Mouse (Mus musculus) limb, embryonic 11.5 days (tissue): Measurements from ENCODE around the gene Gm49711. TPM values are rescaled to one million over a fixed set of nuclear protein-coding genes. Genes with fewer than 3 reads are reported as not detected.

Experiments
- ATAC-seq: fragments of 200-750 bp; cut with Nextera tagmentation; 2 replicates; pipeline ENCODE4 v1.8.0; 2017; ENCODE audit warnings: low read depth; ENCODE audit not compliant: insufficient number of reproducible peaks, low FRiP score, low TSS enrichment
- DNase-seq: peaks from one replicate; pipeline ENCODE4 v3.0.0-alpha.2; 2015; ENCODE audit warnings: low spot score
- H3K27ac ChIP-seq: fragments of 300-500 bp; sonication (generic); replicated peaks from 2 replicates; pipeline ENCODE4 v1.5.1; 2014; ENCODE audit warnings: low read depth, mild to moderate bottlenecking, low read length
- H3K27me3 ChIP-seq: fragments of 300-500 bp; sonication (generic); 2 replicates; pipeline ENCODE4 v1.6.1; 2014; ENCODE audit warnings: mild to moderate bottlenecking, low read length, mixed read lengths; ENCODE audit not compliant: control insufficient read depth, insufficient read depth
- H3K36me3 ChIP-seq: fragments of 300-500 bp; sonication (generic); 2 replicates; pipeline ENCODE4 v1.6.1; 2014; ENCODE audit warnings: mild to moderate bottlenecking, low read length, moderate library complexity, mixed read lengths; ENCODE audit not compliant: control insufficient read depth, insufficient read depth
- H3K4me1 ChIP-seq: fragments of 300-500 bp; sonication (generic); 2 replicates; pipeline ENCODE4 v1.6.1; 2014; ENCODE audit warnings: low read length, mixed read lengths; ENCODE audit not compliant: control insufficient read depth, insufficient read depth
- H3K4me2 ChIP-seq: fragments of 300-500 bp; sonication (generic); 2 replicates; pipeline ENCODE4 v1.6.1; 2014; ENCODE audit warnings: low read depth, mild to moderate bottlenecking, moderate library complexity; ENCODE audit not compliant: severe bottlenecking
- H3K4me3 ChIP-seq: fragments of 300-500 bp; sonication (generic); 2 replicates; pipeline ENCODE4 v1.5.1; 2014; ENCODE audit warnings: low read depth, low read length
- H3K9ac ChIP-seq: fragments of 300-500 bp; sonication (generic); 2 replicates; pipeline ENCODE4 v1.6.1; 2014; ENCODE audit warnings: mild to moderate bottlenecking, low read length
- H3K9me3 ChIP-seq: fragments of 300-500 bp; sonication (generic); 2 replicates; pipeline ENCODE4 v1.6.1; 2016; ENCODE audit warnings: low read length; ENCODE audit not compliant: control insufficient read depth
- WGBS: fragments of 180-500 bp; shearing (Covaris S2); extraction: QIAGEN DNeasy Blood & Tissue Kit; methylation state at CpG from one replicate; pipeline ENCODE4 v1.1.7; 2014; 5-methylcytosine and 5-hydroxymethylcytosine counted together
- polyA plus RNA-seq: library from polyadenylated mRNA; unstranded; fragments of >200 nt; fragmentation: Nextera tagmentation; extraction: Ambion mirVana; gene quantifications from 2 replicates; pipeline ENCODE4 v1.2.1, GENCODE M21; 2014

Gene Gm49711
- polyA plus RNA-seq, 1 experiment from 2014 or later = not detected

GRCm38 (mm10) chr16:92139386-92140261 is 81.5 kb downstream of the Gm49711 start:
- Histone ChIP-seq H3K9me3 (no peaks in the 10 kb centered on the region), H3K27me3 (no peaks in the 10 kb centered on the region), H3K9ac (no peak overlapping the region; the same call in 1 of the 2 replicates), H3K4me3 (no peak overlapping the region), H3K4me1 (peaks cover 6% of the 10 kb centered on the region; the same call in 1 of the 2 replicates), H3K4me2 (no peak overlapping the region), H3K36me3 (no peaks in the 10 kb centered on the region), H3K27ac (no peak overlapping the region)
- DNase-seq (no peak), ATAC-seq (no peak)
- 83% methylated on average over 15 of the region's 15 CpGs for WGBS

- H3K27ac ChIP-seq = no peak overlapping the region
- WGBS = 83% methylated on average over 9 of the region's 9 CpGs
- DNase-seq (no peak), ATAC-seq (no peak)
- no peaks in the 10 kb centered on the region for H3K36me3 ChIP-seq
- no peaks in the 10 kb centered on the region for H3K27me3 ChIP-seq
- no peaks in the 10 kb centered on the region for H3K9me3 ChIP-seq
- H3K9ac ChIP-seq = no peak overlapping the region
- no peak overlapping the region for H3K4me3 ChIP-seq
- H3K4me1 ChIP-seq = peaks cover 6% of the 10 kb centered on the region; the same call in 1 of the 2 replicates
- no peak overlapping the region for H3K4me2 ChIP-seq
Observed at GRCm38 (mm10) chr16:92140328-92140727, 82.2 kb downstream of the Gm49711 start.

- H3K27ac ChIP-seq = no peak overlapping the region
- no peak overlapping the region for H3K4me3 ChIP-seq
- no peaks in the 10 kb centered on the region for H3K9me3 ChIP-seq
- H3K9ac ChIP-seq = no peak overlapping the region
- H3K36me3 ChIP-seq = no peaks in the 10 kb centered on the region
- no peak for DNase-seq
- peaks cover 6% of the 10 kb centered on the region; the same call in 1 of the 2 replicates for H3K4me1 ChIP-seq
- H3K4me2 ChIP-seq = no peak overlapping the region
- no peaks in the 10 kb centered on the region for H3K27me3 ChIP-seq
- ATAC-seq = no peak
- WGBS = 96% methylated on average over 12 of the region's 12 CpGs
Observed at GRCm38 (mm10) chr16:92141021-92141420, 82.9 kb downstream of the Gm49711 start.

- Histone ChIP-seq H3K27ac (no peak overlapping the region), H3K9ac (no peak overlapping the region), H3K9me3 (no peaks in the 10 kb centered on the region), H3K27me3 (no peaks in the 10 kb centered on the region), H3K4me2 (no peak overlapping the region), H3K4me1 (peaks cover 6% of the 10 kb centered on the region; the same call in 1 of the 2 replicates), H3K36me3 (no peaks in the 10 kb centered on the region), H3K4me3 (no peak overlapping the region)
- ATAC-seq = no peak
- DNase-seq = no peak
- WGBS = 63% methylated on average over 9 of the region's 9 CpGs
Observed at GRCm38 (mm10) chr16:92142426-92143012, 84.4 kb downstream of the Gm49711 start.

- DNase-seq = no peak
- Histone ChIP-seq H3K36me3 (no peaks in the 10 kb centered on the region), H3K4me2 (no peak overlapping the region), H3K27me3 (no peaks in the 10 kb centered on the region), H3K27ac (no peak overlapping the region), H3K4me1 (no peaks in the 10 kb centered on the region; the same call in 1 of the 2 replicates), H3K9me3 (no peaks in the 10 kb centered on the region), H3K4me3 (no peak overlapping the region), H3K9ac (no peak overlapping the region)
- no peak for ATAC-seq
- 85% methylated on average over 12 of the region's 12 CpGs for WGBS
Observed at GRCm38 (mm10) chr16:92147631-92148366, 89.7 kb downstream of the Gm49711 start.

GRCm38 (mm10) chr16:92148367-92148728 is 90.2 kb downstream of the Gm49711 start:
- no peak overlapping the region for H3K27ac ChIP-seq
- H3K4me3 ChIP-seq = no peak overlapping the region
- H3K9me3 ChIP-seq = no peaks in the 10 kb centered on the region
- H3K36me3 ChIP-seq = no peaks in the 10 kb centered on the region
- no peaks in the 10 kb centered on the region for H3K27me3 ChIP-seq
- H3K4me2 ChIP-seq = no peak overlapping the region
- 87% methylated on average over 2 of the region's 2 CpGs for WGBS
- H3K4me1 ChIP-seq = no peaks in the 10 kb centered on the region; the same call in 1 of the 2 replicates
- DNase-seq = no peak
- no peak overlapping the region for H3K9ac ChIP-seq
- no peak for ATAC-seq

GRCm38 (mm10) chr16:92150975-92151374 is 92.9 kb downstream of the Gm49711 start:
- H3K4me1 ChIP-seq = no peaks in the 10 kb centered on the region; the same call in 1 of the 2 replicates
- 78% methylated on average over 4 of the region's 4 CpGs for WGBS
- ATAC-seq (no peak), DNase-seq (no peak)
- no peak overlapping the region for H3K27ac ChIP-seq
- no peak overlapping the region for H3K4me2 ChIP-seq
- no peak overlapping the region for H3K9ac ChIP-seq
- H3K4me3 ChIP-seq = no peak overlapping the region
- no peaks in the 10 kb centered on the region for H3K36me3 ChIP-seq
- H3K9me3 ChIP-seq = no peaks in the 10 kb centered on the region
- no peaks in the 10 kb centered on the region for H3K27me3 ChIP-seq

- 4% methylated on average over 14 of the region's 14 CpGs for WGBS
- Histone ChIP-seq H3K27me3 (no peaks in the 10 kb centered on the region), H3K36me3 (no peaks in the 10 kb centered on the region), H3K9me3 (no peaks in the 10 kb centered on the region), H3K4me1 (peaks cover 9% of the 10 kb centered on the region), H3K27ac (no peak overlapping the region), H3K4me3 (peak overlapping the region; percentile 25), H3K9ac (peak overlapping the region; percentile 61), H3K4me2 (peak overlapping the region; percentile 81)
- ATAC-seq (peak; percentile 58), DNase-seq (peak; percentile 65)
Observed at GRCm38 (mm10) chr16:92158021-92158455, 99.9 kb downstream of the Gm49711 start.
